Comparison of ENCODE assay signal across 9 mouse cellular contexts in the genomic region with DNA sequence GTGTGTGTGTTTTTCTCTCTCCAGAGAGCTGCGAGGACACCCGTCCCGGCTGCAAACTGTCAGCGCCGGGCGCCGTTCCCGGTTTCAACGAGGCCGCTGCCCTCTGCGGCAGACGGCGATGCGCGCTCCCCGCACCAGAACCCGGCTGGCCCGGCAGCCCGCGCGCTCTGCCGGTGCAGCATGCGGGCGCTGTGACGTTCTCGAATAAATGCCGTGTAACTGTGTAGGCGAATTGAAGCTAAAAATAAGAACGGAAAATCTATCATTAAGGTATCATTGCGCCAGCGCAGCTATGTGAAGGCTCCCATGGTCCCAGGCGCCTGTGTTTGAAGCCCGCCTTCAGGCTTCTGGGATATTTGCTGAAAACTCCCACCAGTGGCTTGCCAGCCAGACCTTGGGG. TPM values are rescaled to one million over a fixed set of nuclear protein-coding genes. Genes with fewer than 3 reads are reported as not detected.
A peak's percentile ranks its signal among the peaks of the same experiment; 100 is the strongest.
DNase-seq lines count a peak whose midpoint lies in the region; ATAC-seq and TF ChIP-seq lines count a peak whose summit lies in the region.
"Had no signal": no experiment of that assay in that cellular context is flagged by ENCODE, and none has a peak within 500 bp of the region (broad histone marks: within the 10 kb centered on the region; RNA-seq: fewer than 3 reads in every experiment).

No protein-coding gene starts in this region.

- no peak overlapping the region for H3K27ac ChIP-seq in lung, embryonic 16.5 days (ENCODE audit: low read length)
- H3K27ac ChIP-seq in heart, embryonic 14.5 days (replicated peaks in 1 of 2; ENCODE audit: control insufficient read depth in 1 of 2, insufficient read depth in 1 of 2, low read depth in 2 of 2, low read length in 2 of 2) = no peak overlapping the region
- no peak overlapping the region for H3K27ac ChIP-seq in midbrain, embryonic 12.5 days (replicated peaks)

- ATAC-seq in lung, embryonic 16.5 days (ENCODE audit: low read depth) = peak; percentile 37
- no peak for ATAC-seq in heart, embryonic 14.5 days (ENCODE audit: insufficient number of reproducible peaks, insufficient read depth, low FRiP score, low read depth)
- no peak for ATAC-seq in midbrain, embryonic 12.5 days (ENCODE audit: low FRiP score, low read depth)
- ATAC-seq: Patski had no signal

- no peaks in the 10 kb centered on the region for H3K36me3 ChIP-seq in lung, embryonic 16.5 days (ENCODE audit: control insufficient read depth, insufficient read depth, low read length)
- H3K36me3 ChIP-seq in heart, embryonic 14.5 days (ENCODE audit: control insufficient read depth, insufficient read depth, low read length) = no peaks in the 10 kb centered on the region
- no peaks in the 10 kb centered on the region for H3K36me3 ChIP-seq in midbrain, embryonic 12.5 days

- DNase-seq in lung, adult 2 months = no peak
- DNase-seq in embryo, embryonic 10 days (ENCODE audit: low spot score) = peak; percentile 35
- peak; percentile 49 for DNase-seq in left cerebral cortex, adult 11 months (ENCODE audit: low spot score)
- DNase-seq in testis, postnatal 10 days (ENCODE audit: low spot score) = peak; percentile 51
- no peak for DNase-seq in thymus, postnatal 25 days

- peak overlapping the region; percentile 27; the same call in 1 of the 2 replicates for H3K9ac ChIP-seq in lung, embryonic 16.5 days (ENCODE audit: low read length)
- no peak overlapping the region; the same call in 1 of the 2 replicates for H3K9ac ChIP-seq in heart, embryonic 14.5 days (ENCODE audit: low read length)
- H3K9ac ChIP-seq in midbrain, embryonic 12.5 days (replicated peaks) = no peak overlapping the region

- H3K4me3 ChIP-seq in lung, embryonic 16.5 days (ENCODE audit: low read length) = peak overlapping the region; percentile 53
- no peak overlapping the region for H3K4me3 ChIP-seq in lung, adult 2 months (replicated peaks; ENCODE audit: extremely low read depth, low read depth, low read length)
- peak overlapping the region; percentile 44 to 46 for H3K4me3 ChIP-seq in heart, embryonic 14.5 days (ENCODE audit: control insufficient read depth in 1 of 2, insufficient read depth in 1 of 2, low read depth in 1 of 2, low read length in 2 of 2)
- H3K4me3 ChIP-seq in midbrain, embryonic 12.5 days = peak overlapping the region; percentile 52

- no peak for TF ChIP-seq POLR2A in lung, adult 2 months (IDR thresholded peaks at IDR 0.05; ENCODE audit: borderline replicate concordance, extremely low read depth, low read depth, low read length)

- TF ChIP-seq CTCF in lung, adult 2 months (IDR thresholded peaks at IDR 0.05; ENCODE audit: insufficient read depth, low read length) = no peak

- peaks cover 24% of the 10 kb centered on the region for H3K4me1 ChIP-seq in lung, embryonic 16.5 days (replicated peaks; ENCODE audit: control insufficient read depth, insufficient read depth, low read length)
- H3K4me1 ChIP-seq in lung, adult 2 months (ENCODE audit: control insufficient read depth, insufficient read depth, low read length) = peaks cover 3% of the 10 kb centered on the region
- peaks cover 4 to 16% of the 10 kb centered on the region in 2 experiments; a peak in 3 of 4 replicates for H3K4me1 ChIP-seq in heart, embryonic 14.5 days (ENCODE audit: control insufficient read depth in 2 of 2, insufficient read depth in 2 of 2, low read length in 2 of 2)
- H3K4me1 ChIP-seq in midbrain, embryonic 12.5 days = peaks cover 20% of the 10 kb centered on the region

- WGBS in lung, embryonic 16.5 days = under 1% methylated on average over 33 of the region's 33 CpGs
- 2% methylated on average over 33 of the region's 33 CpGs for WGBS in lung, adult 2 months
- under 1% methylated on average over 33 of the region's 33 CpGs for WGBS in heart, embryonic 14.5 days
- WGBS in midbrain, embryonic 12.5 days = under 1% methylated on average over 29 of the region's 33 CpGs

- H3K9me3 ChIP-seq in lung, embryonic 16.5 days (ENCODE audit: control insufficient read depth, low read length) = no peaks in the 10 kb centered on the region
- H3K9me3 ChIP-seq in heart, embryonic 14.5 days (ENCODE audit: control insufficient read depth, low read length) = no peaks in the 10 kb centered on the region
- no peaks in the 10 kb centered on the region for H3K9me3 ChIP-seq in midbrain, embryonic 12.5 days

- peaks cover 64% of the 10 kb centered on the region for H3K27me3 ChIP-seq in lung, embryonic 16.5 days (ENCODE audit: control insufficient read depth, insufficient read depth, low read depth, low read length)
- H3K27me3 ChIP-seq in heart, embryonic 14.5 days (ENCODE audit: control insufficient read depth, insufficient read depth, low read length) = peaks cover 79% of the 10 kb centered on the region
- peaks cover 82% of the 10 kb centered on the region for H3K27me3 ChIP-seq in midbrain, embryonic 12.5 days

- peak overlapping the region; percentile 93 for H3K4me2 ChIP-seq in lung, embryonic 16.5 days (ENCODE audit: low read depth, low read length)
- peak overlapping the region; percentile 95 for H3K4me2 ChIP-seq in heart, embryonic 14.5 days (ENCODE audit: low read length)
- H3K4me2 ChIP-seq in midbrain, embryonic 12.5 days (replicated peaks) = peak overlapping the region; percentile 83

RNA-seq across cellular contexts. Expression of gene Rasgrf1, which starts 1.1 kb away (rescaled TPM):
- polyA plus RNA-seq in lung, embryonic 16.5 days (2015; fragmentation: Nextera tagmentation; extraction: Ambion mirVana) = 0.79 and 1.5 TPM in 2 replicates
- 0.71 and 0.90 TPM in 2 replicates for polyA plus RNA-seq in lung, adult 2 months (2012; rRNA removed)
- polyA plus RNA-seq in heart, embryonic 14.5 days (2014; fragmentation: Nextera tagmentation; extraction: Ambion mirVana) = 0.08 and 0.11 TPM in 2 replicates
- 0.20 and 0.27 TPM in 2 replicates for polyA plus RNA-seq in midbrain, embryonic 12.5 days (2016; fragmentation: Nextera tagmentation; extraction: Ambion mirVana)
- polyA plus RNA-seq: Patski had no signal

Comparison
In these comparisons a context has a peak if more than half of its experiments do, and no peak if none do; other contexts are left out.
1. DNase-seq: peak in embryo, embryonic 10 days (single experiment), left cerebral cortex, adult 11 months (single experiment) and testis, postnatal 10 days (single experiment); none in lung, adult 2 months (single experiment) and thymus, postnatal 25 days (single experiment).
2. Peak in every context shown above with its lines, with median percentiles within 50 percentile points of each other: H3K4me2 ChIP-seq.